Mouse (Mus musculus) gastrocnemius, adult 8-10 months (tissue): ENCODE measurements at regions not wholly inside any gene's neighbourhood (a gene's known extent, or its start where the extent isn't known, plus 50 kb on each side); places are given as distances from the start of the nearest gene placed in this dataset.

Experiments
- DNase-seq, 2 experiments: peaks; one replicate each; pipeline ENCODE4 v3.0.0; 2022; ENCODE audit warnings: low spot score in 2 of 2

DNA sequence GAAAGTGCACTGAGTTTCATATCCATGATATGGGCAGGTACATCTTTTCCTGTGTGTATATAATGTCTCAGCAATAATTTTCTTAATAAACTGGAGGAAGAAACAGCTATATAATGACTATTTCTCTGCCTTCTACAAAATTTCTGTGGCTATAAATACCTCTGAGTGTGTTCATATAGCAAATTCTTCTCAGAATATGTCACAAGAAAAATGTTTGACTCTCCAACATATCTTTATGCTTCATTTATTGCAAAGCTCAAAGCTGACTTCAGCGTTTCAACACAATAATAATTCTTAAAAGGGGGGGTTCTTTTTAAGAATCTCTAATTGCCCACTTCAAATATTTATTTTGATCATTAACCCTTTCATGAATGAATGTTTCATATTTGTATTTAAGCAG is 310.0 kb upstream of the Paip1 start:
- DNase-seq: no peak

DNA sequence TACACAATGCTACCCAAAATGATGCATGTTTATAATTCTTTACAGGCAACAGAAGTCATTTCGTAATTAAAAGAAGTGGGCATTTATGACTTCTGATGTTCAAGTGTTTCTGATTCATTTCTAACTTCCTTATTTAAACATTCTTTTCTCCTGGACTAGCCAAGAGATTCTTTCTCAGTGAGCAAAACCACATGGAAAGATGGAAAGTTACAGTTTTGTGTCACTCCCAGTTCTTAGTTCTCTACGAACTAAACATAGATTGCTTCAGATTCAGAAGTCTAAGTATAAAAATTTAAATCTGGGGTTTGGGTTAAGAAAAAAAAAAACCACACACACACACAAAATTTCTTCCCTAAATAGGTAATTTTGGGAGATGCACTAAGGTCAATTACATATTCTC is 288.0 kb upstream of the Paip1 start:
- DNase-seq: no peak

- no peak for DNase-seq
Observed at GRCm38 (mm10) chr13:119143351-119143750, 285.1 kb upstream of the Paip1 start.

DNA sequence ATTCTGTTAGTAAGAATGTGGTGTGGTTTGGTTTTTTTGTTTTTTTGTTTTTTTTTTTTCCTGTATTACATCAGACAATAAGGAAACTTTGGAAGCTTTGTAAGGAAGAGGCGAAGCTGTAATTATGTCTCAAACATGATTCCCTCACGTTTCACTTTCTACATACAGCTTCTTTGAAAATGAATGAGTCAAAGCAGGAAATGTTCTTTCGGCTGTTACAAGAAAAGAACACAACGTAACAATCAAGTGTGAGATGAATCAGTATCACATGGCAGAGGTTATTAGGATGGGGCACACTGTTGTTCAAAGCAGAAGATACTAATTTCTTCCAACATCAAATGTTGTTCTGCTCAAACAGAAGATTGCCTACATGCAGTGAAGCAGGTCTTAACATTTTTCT is 282.7 kb upstream of the Paip1 start:
- DNase-seq: no peak

GRCm38 (mm10) chr13:119147701-119148100 is 280.7 kb upstream of the Paip1 start:
- DNase-seq: no peak

- DNase-seq: no peak
Observed at GRCm38 (mm10) chr13:119149141-119149540, 279.3 kb upstream of the Paip1 start.

- no peak for DNase-seq
Observed at GRCm38 (mm10) chr13:119150847-119151548, 277.4 kb upstream of the Paip1 start.

GRCm38 (mm10) chr13:119177753-119178152 is 250.6 kb upstream of the Paip1 start:
- no peak for DNase-seq

- no peak for DNase-seq
Observed at GRCm38 (mm10) chr13:119178212-119178611, 250.2 kb upstream of the Paip1 start.

DNA sequence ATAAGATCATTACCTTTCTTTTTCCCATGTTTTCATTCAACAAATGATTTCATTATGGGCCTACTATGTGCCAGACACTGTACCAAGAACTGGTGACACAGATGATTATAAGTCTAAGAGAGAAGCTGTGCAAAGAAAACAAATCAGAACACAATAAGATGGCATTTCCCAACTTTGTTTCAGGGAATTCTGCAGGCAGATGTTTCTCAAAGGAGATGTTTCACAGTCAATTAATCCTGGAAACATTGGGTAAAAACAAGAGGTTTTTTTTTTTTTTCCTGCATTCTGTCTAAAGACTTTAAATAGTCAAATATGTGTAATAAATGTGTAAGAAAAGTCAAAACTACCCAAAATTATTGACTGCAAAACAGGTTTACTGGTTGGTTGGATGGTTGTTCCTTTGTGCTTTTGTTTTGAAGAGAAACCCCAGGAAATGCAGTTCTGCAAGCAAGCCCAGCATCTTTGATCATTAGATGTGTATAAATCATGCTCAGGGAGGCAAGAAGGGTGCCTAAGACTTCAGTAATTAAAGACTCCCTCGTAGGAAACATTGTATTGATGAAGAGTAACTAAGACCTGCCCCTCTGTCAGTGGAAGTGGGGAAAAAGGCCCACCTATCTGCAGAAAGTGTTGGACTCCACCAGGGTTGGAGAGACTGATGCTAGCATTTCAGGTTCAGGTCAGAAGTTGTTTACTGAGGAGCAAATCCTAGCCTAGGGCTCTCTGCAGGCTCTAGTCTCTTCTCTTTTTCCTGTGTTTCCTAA is 249.1 kb upstream of the Paip1 start:
- no peak for DNase-seq

GRCm38 (mm10) chr13:119184322-119184877 is 244.0 kb upstream of the Paip1 start:
- DNase-seq: no peak

- DNase-seq: no peak
Observed at GRCm38 (mm10) chr13:119185567-119186143, 242.7 kb upstream of the Paip1 start.

- DNase-seq: no peak
Observed at GRCm38 (mm10) chr13:119231556-119231955, 196.8 kb upstream of the Paip1 start.

GRCm38 (mm10) chr13:119232100-119233029 is 196.0 kb upstream of the Paip1 start:
- DNase-seq: no peak

GRCm38 (mm10) chr13:119233030-119233385 is 195.4 kb upstream of the Paip1 start:
- no peak for DNase-seq

DNA sequence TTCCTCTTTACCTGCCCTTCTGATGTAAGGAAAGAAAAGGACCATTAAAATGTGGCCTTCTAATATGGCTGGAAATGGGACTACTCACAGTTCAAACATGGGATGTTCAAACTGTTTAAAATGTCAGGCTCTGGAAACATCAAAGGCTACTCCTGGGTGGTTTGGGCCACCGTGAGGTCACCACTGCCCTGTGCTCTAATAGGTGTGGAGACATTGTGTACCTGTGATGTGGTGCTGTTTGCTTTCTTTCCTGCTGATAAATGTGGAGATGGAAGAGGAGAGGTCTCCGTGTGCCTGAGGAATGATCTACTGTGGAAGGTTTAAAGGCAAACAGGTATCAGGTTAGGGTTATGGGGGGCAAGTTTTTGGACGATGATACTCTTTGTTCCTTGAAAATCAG is 194.5 kb upstream of the Paip1 start:
- DNase-seq: no peak

GRCm38 (mm10) chr13:119242358-119242757 is 186.0 kb upstream of the Paip1 start:
- no peak for DNase-seq

DNA sequence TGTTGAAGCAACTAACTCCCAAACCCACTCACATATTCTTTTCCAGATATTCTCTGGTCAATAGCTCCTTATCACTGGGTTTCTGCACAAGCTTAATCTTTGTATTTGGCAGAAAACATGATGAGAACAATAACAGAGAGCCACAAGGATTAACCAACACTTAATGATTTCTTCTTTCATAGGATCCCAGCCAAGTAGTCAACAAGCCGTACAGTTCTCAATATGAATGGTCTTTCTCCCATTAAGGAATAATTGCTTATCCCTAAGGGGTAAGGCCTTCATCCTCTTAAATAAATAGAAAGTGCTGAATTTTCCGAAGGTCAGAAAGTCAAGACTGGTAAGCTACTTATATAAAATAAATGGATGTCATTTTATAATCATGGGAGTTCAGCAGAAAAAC is 181.3 kb upstream of the Paip1 start:
- DNase-seq: no peak

DNA sequence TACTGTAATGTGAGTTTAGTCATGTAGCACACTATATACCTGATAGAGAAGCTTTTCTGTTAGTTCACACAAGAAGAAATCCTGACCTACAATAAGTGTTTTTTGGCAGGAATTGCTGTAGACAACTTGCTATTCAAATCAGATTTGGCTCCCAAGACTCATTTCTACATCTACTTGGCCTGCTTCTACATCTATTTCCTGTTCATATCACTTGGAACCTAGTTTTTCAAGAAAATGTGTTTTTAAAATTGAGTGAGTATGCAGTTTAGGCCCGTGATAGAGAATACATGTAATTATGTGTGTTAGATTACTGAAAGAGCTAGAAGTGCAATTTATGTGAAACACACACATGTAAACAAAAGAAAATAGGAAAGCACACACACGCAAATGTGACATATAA is 176.4 kb upstream of the Paip1 start:
- no peak for DNase-seq

- DNase-seq: no peak
Observed at GRCm38 (mm10) chr13:119256350-119256749, 172.1 kb upstream of the Paip1 start.

DNA sequence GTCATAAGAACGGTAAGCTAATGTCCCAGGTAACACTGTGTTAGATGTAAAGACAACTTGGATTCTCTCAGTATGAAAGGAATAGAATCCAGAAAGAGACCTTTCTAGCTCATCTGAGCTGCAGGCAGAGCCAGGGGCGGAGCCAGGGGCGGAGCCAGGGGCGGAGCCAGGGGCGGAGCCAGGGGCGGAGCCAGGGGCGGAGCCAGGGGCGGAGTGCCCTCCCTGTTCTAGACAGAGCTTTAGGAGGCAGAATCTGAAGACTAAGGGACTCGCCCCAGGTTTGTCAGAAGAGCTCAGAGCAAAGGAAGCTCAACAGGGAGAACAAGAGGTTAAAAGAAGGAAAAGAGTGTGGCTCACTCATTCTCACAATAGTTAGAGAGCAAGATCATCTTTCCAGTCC is 169.9 kb upstream of the Paip1 start:
- no peak for DNase-seq
